Mouse (Mus musculus): ENCODE results near the gene Impg1.
"Not testable (repeated sequence)": the region's sequence is repeated elsewhere in the genome, so short reads cannot be mapped to it uniquely, and the experiment has no call there.

Gene Impg1

DNA sequence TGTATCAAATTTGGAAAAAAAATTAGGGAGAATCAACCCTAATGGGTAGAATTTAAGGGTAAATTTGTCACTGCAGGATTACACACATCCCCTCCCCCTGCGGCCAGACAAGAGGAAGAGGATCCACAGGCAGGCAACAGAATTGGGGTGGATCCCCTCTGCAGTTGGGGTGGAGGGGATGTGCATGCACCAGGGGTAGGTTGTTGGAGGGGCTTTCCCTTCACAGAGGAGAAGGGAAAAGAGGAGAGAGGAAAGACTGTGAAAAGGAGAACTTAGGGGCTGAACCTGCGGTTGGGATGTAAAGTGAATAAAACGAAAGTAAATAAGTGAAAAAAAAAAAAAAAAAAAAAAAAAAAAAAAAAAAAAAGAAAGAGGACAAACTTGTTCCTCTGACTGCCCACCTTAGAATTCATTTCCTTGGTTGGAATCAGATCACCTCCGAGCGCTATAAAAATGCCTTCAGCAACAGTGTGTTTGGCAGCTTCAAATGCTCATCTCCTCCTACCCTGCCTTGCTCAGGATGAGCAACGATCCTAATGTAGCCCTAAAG, 120.8 kb downstream of the Impg1 start:
- DNase-seq (ENCODE audit: low spot score), result no peak

DNA sequence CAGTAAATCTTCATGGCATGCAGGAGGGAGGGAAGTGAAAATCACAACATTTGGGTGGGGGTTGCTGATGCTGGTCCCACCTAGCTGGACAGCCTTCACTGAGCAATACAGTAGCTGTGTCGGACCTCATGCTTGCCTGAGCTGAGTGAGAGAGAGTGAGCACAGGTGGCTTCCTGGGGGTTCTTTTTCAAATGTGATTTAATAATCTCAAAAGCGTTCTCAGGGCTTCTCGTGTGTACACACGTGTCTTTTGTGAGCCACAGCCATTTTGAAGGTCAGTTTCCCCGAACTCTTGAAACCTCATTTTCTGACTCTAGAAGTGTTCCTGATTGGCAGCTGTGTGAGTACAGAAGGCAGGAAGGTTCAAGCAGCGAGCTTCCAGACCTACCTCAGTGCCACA, 122.8 kb downstream of the Impg1 start:
- DNase-seq (ENCODE audit: low spot score), result no peak

DNA sequence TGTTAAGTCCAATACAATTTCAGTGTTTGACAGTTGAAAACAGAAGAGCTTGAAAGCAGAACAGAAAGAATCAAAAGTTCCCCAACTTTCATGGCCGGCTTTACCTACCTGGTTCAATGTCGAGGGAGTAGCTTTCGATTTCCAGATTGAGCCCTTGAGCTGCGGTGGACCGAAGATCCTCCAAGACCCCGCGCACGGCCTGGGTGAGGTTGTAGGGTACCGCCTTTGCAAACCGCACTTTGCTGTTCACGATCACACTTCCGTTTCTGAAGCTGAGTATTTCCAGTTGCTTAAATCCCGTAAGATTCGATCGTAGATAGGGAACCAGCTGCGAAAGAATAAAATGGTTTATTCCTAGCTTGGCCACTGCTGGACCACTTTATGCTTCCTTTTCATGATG, 123.5 kb downstream of the Impg1 start:
- DNase-seq (ENCODE audit: low spot score), result no peak

DNA sequence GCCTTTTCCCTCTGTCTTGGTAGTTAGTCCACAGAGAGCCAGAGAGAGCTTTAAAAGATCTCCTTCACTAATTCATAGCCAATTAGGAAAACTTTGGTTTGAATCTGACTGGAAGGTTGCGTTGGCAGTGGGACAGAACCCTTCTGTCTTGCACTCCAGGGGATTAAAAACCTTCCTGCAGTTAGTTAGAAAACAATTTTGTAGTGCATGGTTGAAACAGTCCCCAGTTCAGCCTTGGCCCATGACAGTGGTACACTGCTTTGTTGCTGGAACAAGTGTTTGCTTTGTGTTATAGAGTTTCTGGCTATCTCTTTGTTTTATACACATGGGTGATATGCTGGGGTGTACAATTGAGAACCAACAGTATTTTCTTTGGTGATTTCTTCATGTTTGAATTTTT, 124.4 kb downstream of the Impg1 start:
- no peak for DNase-seq (ENCODE audit: low spot score)

DNA sequence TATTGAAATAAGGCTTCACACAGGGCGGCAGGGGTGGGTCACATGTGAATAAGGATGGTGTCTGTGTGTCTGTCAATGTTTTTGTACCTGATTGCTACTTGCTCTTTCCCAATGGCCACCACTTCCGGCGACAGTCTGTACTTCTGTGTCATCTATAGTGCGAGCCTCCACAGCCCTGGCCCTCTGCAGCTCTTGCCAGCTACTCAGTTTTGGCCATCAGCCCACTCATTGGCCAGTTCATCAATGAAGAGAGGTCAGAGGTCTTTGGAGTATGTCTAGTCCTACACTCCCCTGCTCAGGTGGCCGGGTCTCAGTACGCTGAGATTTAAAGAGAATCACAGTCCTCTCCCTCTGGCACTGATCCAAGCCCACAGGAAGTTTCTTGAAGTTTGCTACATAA, 127.3 kb downstream of the Impg1 start:
- DNase-seq (ENCODE audit: low spot score), result no peak

DNA sequence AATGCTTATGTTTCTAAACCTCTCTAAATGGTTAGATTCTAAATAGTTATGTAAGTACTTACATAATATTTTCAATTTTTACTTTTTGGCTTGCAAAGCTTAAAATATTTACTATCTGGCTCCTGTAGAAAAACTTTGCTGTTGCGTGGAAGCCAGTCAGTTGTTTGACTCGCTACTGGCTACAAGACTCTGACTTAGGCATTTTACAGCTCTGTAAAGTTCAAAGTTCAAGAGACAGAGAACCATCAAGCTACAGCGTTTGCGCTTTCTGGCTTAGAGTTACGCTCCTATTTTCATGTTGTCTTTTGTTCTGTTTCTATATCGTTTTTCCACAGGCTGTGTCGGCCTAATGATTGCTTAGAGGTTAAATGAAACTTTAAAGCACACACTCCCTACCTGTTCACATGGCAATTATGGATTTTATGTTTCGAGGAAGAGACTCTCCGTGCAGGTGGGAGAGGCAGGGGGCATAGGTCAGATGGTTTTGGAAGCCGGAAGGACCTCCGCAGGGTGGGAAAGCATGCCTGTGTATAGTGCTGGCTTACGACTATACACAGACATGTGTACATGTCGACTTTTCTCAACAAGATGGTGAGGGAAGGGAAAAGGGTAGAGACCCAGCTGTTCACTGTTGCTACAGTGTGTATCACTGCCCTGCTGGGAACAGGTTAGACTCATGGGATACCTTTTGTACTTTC, 129.5 kb downstream of the Impg1 start:
- DNase-seq (ENCODE audit: low spot score), result no peak

DNA sequence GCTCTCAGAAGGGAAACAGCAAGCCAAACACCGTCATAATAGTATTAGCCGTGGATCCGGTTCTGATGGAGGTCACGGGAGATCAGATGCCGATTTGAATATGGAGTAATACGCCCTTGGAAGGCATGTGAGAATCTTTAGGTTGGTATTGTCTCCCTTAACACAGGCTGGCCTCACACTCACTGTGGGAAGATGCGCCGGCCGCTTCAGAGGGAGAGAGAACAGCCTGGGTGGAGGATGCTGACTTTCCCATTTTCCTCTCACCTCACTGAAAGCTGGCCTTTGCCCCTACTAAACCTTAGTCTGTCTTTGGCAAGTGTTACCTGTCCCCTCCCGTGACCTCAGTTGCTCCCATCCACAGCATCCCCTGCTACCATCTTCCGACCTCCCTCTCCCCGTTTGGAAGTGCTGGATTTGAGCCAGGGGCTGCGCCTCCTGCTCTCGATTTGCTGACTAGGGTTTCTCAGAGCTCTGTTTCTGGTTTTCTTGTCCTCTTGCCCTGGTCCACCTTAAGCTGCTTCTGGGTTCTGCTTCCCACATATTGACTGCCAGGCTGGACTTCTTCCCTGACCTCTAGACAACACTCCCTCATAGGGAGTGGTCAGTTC, 131.2 kb downstream of the Impg1 start:
- no peak for DNase-seq (ENCODE audit: low spot score)

DNA sequence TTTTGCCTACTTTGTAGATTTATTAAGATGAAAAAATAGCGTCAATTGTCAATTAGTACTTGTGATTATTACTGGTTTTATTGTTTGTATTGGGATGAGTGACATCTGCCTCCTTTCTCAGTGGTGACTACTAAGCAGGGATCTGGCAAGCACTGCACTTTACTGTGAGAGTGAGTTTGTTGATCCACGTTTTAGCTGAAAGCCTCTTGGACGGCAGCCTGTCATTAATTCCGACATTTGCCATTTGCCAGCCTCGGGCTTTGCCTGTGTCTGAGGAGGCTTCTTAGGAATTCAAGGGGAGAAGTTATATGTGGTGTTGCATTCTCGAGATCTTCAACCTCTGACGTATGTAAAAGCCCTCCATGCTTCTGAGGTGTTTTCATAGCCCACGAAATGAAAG, 131.8 kb downstream of the Impg1 start:
- DNase-seq (ENCODE audit: low spot score), result no peak

DNA sequence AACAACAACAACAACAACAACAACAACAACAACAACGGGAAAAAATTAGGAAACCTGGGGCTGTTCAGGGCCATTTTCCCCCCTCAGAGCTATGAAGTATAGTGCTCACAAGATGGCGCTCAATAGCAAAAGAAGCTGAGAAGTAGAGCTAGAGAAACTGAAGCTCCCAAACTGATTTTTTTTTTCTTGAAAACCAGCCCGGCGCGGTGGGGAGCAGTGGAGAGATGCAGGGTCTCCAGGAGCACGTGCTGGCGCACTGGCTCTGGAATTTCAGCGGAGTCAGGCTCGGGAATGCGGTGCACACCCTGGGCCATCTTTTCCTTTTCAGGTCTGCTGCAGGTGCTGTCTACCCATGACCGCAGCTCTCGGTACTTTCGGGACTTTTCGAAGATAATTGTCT, 133.1 kb downstream of the Impg1 start:
- DNase-seq (ENCODE audit: low spot score), result peak; percentile 24

DNA sequence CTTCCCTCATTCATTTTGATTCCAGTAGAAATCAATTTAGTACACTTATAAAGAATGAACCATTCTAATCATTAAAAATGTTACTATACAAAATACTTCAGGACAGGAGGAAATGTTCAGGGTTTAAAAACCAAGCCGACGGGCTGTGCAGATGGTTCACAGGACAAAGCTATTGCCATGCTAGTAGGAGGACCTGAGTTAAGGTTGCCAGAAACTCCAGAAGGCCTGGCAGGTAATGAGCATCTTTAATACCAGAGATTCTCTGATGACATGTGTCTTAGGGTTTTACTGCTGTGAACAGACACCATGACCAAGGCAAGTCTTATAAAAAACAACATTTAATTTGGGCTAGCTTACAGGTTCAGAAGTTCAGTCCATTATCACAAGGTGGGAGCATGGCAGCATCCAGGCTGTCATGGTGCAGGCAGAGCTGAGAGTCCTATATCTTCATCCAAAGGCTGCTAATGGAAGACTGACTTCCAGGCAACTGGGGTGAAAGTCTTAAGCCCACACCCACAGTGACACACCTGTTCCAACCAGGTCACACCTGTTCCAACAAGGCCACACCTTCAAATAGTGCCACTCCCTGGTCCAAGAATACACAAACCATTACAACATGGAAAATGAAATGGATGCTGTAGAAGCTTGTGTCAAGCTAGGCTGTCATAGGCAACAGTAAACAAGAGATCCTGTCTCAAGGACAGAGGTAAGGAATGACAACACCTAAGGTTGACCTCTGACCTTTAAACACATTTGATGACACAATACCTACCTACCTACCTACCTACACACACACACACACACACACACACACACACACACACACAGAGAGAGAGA, 144.0 kb downstream of the Impg1 start:
- DNase-seq (ENCODE audit: low spot score), result not testable (repeated sequence)

DNA sequence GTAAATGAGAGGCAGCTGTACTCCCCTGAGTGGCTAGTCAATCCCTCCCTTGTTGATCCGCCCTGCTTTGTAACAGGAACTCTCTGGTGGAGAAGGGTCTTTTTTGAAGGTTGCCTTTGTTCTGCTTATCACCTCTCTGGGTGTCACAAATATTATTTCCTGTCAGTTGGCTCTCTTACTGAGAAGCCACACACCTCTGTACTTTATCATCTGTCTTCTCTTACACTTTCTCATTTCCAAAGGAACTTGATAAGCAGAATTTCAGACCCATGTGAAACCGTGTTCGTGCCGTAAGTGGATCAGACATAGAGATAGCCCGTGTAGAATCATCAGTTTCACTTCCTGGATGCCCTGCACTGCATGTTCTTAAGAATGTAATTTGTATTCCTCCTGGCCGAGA, 147.3 kb downstream of the Impg1 start:
- no peak for DNase-seq (ENCODE audit: low spot score)

DNA sequence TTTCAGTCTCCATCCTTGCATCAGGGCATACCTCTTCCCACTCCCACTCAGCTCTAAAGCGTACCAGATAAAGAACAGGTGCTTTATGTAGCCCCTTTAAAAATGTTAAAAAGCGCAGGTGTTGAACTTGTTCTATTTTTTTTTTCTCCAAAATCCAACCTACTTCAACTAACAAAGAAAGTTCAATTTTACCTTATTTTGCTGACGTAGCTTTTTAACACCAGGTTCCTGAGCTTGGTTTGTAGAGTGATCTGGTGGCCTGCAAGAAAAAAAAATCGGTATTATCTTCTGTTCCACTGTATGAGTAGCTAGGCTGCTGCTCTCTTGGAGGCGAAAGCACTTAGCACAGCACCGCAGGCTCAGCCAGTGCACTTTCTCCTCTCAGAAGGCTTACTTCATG, 149.4 kb downstream of the Impg1 start:
- no peak for DNase-seq (ENCODE audit: low spot score)

DNA sequence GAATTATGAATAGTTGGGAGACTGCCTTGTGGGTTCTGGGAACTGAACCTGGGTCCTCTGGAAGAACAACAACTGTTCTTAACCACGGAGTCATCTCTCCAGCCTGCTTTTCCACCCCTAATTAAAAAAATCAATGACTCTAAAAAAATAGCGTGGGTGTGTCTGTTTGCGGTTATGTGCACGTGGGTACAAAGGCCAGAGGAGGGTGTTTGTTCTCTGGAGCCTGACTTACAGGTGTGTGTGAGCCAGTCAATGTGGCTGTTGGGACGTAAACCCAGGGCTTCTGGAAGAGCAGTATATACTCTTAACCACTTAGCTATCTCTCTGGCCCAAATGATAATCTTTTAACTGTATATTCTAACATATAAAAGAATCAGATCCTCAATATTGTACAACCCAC, 151.7 kb downstream of the Impg1 start:
- no peak for DNase-seq (ENCODE audit: low spot score)

DNA sequence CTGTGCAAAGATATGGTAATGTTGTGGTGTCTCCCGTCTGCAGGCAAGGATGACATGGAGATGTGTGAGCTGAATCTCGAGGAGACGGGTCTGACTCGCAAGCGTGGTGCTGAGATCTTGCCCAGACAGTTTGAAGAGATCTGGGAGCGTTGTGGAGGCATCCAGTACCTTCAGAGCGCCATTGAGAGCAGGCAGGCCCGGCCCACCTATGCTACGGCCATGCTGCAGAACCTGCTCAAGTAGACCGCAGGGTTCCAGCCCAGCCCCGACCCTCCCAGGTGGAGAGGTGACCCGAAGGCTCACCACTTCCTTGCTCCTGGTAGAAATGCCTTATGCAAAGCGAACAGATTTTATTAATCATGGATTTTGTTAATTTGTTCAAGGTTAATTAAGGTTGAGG, 157.7 kb downstream of the Impg1 start:
- DNase-seq (ENCODE audit: low spot score), result no peak

DNA sequence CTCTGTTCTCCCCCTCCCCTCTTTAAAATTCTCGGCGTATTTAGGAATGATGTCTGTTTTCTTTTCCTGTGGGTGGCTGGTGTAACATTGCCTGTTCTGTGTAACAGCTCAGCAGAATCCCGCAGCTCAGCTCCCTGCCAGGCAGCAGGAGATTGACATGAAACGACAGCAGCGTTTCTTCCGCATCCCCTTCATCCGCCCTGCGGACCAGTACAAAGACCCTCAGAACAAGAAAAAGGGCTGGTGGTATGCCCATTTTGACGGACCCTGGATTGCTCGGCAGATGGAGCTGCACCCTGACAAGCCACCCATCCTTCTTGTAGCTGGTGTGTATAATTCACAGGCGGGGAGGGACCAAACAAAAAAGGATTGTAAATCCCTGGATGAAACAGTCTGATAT, 158.4 kb downstream of the Impg1 start:
- no peak for DNase-seq (ENCODE audit: low spot score)

DNA sequence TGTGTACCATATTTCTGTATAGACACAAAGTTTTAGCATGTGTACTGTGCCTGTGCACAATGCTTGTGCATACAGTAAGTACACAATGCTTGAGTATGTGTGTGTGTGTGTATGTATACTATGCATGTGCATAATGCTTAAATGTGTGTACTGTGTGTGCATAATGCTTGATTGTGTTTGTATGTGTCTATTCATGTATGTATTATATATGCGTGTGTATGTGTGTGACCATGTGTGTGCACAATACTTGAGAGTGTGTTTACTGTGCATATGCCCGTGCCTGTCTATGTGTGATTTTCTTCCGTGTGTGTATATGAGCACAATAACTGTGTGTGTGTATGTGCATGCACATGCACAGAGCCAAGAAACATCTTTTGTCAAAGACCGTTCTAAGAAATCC, 158.9 kb downstream of the Impg1 start:
- no peak for DNase-seq (ENCODE audit: low spot score)

DNA sequence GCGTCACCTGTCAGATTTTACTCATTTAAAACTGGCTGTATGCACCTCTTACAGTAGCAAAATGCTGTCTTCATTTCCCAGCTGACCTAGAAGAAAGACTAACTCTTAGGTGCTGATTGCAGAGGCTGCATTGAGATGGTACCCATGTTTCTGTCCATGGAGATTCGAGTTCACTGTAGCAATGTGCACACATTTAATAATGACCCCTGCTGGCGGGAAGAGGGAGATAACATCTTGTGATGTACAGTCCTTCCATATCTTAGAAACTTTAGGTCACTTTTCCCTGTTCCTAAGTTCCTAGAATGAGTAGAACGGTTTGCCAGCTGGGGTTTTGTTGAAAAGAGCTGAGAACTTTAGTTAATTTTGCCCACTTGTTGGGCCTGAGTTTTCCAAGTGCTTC, 161.8 kb downstream of the Impg1 start:
- no peak for DNase-seq (ENCODE audit: low spot score)

DNA sequence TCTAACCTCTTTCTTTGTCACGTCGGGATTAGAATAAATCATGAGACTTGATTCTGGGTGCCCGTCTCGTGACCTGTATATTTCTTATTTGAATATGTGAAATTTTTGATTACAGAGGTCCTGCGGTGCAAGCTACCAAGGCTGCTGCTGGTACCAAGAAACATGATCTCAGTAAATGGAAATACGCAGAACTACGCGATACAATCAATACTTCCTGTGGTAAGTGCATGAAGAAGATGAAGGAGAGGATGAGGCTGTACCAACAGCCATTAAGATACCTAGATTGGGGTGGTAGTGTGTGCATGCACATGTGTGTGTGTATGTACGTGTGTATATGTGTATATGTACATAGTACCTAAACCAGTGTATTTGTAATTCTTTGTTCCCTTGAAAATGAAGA, 166.2 kb downstream of the Impg1 start:
- DNase-seq (ENCODE audit: low spot score), result no peak

DNA sequence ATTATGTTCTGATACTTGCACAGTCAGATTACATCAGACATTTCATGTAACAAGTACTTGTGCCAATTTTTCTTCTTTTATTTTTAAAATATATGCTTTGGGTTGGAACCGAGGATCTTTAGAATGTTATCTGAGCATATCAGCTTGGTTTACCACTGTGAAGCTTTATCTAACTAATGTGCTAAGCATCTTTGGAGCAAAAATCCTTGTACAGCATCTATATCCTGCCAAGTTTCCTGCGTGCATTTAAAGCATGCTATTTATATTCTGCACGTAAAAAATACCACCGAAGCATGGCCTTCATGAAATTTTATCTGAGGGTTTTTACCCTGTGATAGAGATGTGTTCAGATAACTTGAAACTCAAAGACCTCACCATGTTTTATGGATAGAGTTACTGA, 169.2 kb downstream of the Impg1 start:
- DNase-seq (ENCODE audit: low spot score), result no peak

DNA sequence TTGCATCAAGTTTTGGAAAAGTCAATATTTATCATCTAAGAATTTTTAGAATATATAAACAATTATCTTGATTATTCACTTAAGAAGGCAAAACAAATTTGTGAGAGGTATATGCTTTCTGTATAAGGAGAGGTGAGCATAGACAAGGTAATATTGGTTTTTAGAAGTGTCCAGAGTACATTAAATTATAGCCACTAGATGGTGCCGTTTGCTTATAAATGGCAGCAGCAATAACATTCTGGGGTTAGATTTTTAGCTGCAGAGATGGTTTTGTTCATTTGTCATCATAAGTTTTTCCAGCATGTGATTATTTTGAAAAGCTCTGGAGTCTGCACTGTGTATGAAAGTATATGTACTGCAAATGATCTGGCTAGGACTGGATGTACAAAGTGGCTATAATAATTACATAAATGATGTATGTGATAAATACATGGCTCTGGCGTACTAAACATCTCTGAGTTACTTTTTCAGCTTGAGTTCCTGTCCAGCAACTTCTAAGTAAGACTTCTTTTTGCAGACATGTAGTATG, 172.2 kb downstream of the Impg1 start:
- DNase-seq (ENCODE audit: low spot score), result peak; percentile 33

DNA sequence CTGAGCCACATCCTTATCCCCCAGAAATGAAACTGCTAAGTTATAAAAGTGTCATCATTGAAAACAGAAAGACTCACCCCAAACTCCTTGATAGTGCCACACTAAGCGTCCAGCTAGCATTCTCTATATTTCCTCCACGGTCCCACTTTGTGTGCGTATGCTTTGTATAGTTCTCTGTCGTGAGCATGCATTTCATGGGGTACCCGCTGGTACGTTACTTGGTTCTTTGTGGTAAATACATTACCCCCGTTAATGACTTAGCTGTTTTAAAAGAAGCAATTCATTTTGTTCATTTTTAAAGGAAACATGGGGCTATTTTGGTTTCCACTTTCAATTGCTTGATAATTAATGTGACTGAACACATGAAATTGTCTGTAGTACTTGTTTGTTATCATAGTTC, 178.4 kb downstream of the Impg1 start:
- DNase-seq (ENCODE audit: low spot score), result no peak

DNA sequence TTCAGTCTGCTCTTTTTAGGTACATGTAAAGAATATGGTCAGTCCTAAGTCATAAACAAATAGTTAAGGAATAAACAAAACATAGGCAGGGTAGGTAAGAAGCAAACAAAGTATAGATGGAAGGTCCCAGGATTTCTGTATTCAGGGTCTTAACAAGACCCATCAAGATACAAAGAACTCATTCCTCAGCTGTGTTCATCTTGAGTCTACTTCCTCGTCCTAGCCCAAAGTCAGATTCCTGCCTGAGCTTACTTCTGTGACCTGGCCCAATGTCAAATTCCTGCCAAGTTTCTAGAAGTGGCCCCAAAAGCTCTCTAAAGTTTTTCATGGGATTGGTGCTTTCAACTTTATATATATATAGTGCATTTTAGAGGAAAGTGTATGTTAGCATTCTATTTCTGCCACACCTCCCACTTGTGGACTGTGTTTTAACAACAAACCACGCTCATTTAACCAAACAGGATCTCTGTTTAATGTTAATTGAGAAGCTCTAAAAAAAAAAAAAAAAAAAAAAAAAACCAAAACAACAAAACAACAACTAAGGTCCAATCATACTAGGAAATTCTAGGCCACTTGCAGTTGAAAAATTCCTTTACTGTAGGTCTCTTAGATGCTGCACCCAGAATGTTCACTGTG, 180.6 kb downstream of the Impg1 start:
- no peak for DNase-seq (ENCODE audit: low spot score)

Measured in adipocyte (in vitro differentiated cells).